Mouse (Mus musculus) liver (tissue): ENCODE results near the gene Oxnad1.
"Not testable (repeated sequence)": the region's sequence is repeated elsewhere in the genome, so short reads cannot be mapped to it uniquely, and the experiment has no call there.

Experiments used
- DNase-seq: peaks from one replicate; pipeline ENCODE4 v3.0.0-alpha.2; 2020; ENCODE audit warnings: mixed read lengths

The Oxnad1 gene

GRCm38 (mm10) chr14:32091704-32092103 lies 6.5 kb downstream of the Oxnad1 start:
- no peak for DNase-seq

GRCm38 (mm10) chr14:32093018-32093417 lies 7.8 kb downstream of the Oxnad1 start:
- DNase-seq: no peak

- DNase-seq: no peak
These were observed 8.4 kb downstream of the Oxnad1 start for GRCm38 (mm10) chr14:32093500-32094117.

GRCm38 (mm10) chr14:32095646-32096045 lies 10.5 kb downstream of the Oxnad1 start:
- DNase-seq: no peak

- no peak for DNase-seq
These were observed 11.6 kb downstream of the Oxnad1 start for GRCm38 (mm10) chr14:32096740-32097139.

GRCm38 (mm10) chr14:32097691-32098090 lies 12.5 kb downstream of the Oxnad1 start:
- DNase-seq: no peak

- DNase-seq: no peak
These were observed 13.8 kb downstream of the Oxnad1 start for GRCm38 (mm10) chr14:32098951-32099350.

GRCm38 (mm10) chr14:32103556-32103955 lies 18.4 kb downstream of the Oxnad1 start:
- DNase-seq: no peak

- no peak for DNase-seq
These were observed 20.5 kb downstream of the Oxnad1 start for GRCm38 (mm10) chr14:32105663-32106062.

- DNase-seq: no peak
These were observed 21.7 kb downstream of the Oxnad1 start for GRCm38 (mm10) chr14:32106911-32107310.

- not testable (repeated sequence) for DNase-seq
These were observed 26.9 kb downstream of the Oxnad1 start for GRCm38 (mm10) chr14:32112124-32112523.

GRCm38 (mm10) chr14:32120940-32121919 lies 36.1 kb downstream of the Oxnad1 start:
- no peak for DNase-seq

- peak; percentile 70 for DNase-seq
These were observed 36.7 kb downstream of the Oxnad1 start for GRCm38 (mm10) chr14:32121920-32122315.

GRCm38 (mm10) chr14:32124261-32124660 lies 39.1 kb downstream of the Oxnad1 start:
- DNase-seq: no peak

- DNase-seq: not testable (repeated sequence)
These were observed 40.1 kb downstream of the Oxnad1 start for GRCm38 (mm10) chr14:32125256-32125655.

- DNase-seq: no peak
These were observed 43.2 kb downstream of the Oxnad1 start for GRCm38 (mm10) chr14:32128409-32128808.

- peak; percentile 61 for DNase-seq
These were observed 46.7 kb downstream of the Oxnad1 start for GRCm38 (mm10) chr14:32131836-32132235.

GRCm38 (mm10) chr14:32134293-32134692 lies 49.1 kb downstream of the Oxnad1 start:
- DNase-seq: peak; percentile 57

- not testable (repeated sequence) for DNase-seq
These were observed 51.3 kb downstream of the Oxnad1 start for GRCm38 (mm10) chr14:32136467-32136866.

- no peak for DNase-seq
These were observed 55.3 kb downstream of the Oxnad1 start for GRCm38 (mm10) chr14:32140359-32140965.

- no peak for DNase-seq
These were observed 56.5 kb downstream of the Oxnad1 start, which contains the start of gene Msmb for GRCm38 (mm10) chr14:32141723-32142122. Msmb (plus strand) TSS chr14:32142023.

- DNase-seq: no peak
These were observed 59.6 kb downstream of the Oxnad1 start for GRCm38 (mm10) chr14:32144734-32145133.

- peak; percentile 69 for DNase-seq
These were observed 60.2 kb downstream of the Oxnad1 start for GRCm38 (mm10) chr14:32145401-32145800.
